Mouse (Mus musculus): Measurements from ENCODE around the gene BC049352. TPM values are rescaled to one million over a fixed set of nuclear protein-coding genes. Genes with fewer than 3 reads are reported as not detected.

BC049352 gene
- polyA plus RNA-seq, 1 experiment from 2014 or later = 0.15 TPM

DNA sequence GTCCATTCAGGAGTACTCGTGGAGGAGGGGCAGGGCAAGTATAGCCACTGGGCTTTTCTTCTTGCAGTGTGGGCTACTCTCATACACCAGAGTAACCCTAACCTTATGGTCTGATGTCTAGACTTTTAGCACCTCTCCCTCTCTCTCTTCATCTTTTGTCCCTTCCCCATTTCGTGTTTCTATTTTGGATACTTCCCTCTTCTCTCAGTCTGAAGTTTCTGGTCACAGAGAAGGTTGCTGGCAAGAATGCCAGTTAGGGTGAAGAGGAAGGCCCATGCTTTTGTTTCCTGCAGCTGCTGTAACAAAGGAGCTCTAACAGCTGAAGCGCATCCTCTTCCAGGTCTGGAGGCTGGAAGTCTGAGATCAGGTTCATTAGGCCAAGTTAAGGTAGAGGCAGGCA is 99.1 kb downstream of the BC049352 start:
- Histone ChIP-seq H3K9ac (no peak overlapping the region), H3K9me3 (no peaks in the 10 kb centered on the region), H3K4me1 (no peaks in the 10 kb centered on the region), H3K27me3 (no peaks in the 10 kb centered on the region), H3K4me2 (no peak overlapping the region), H3K4me3 (no peak overlapping the region), H3K36me3 (no peaks in the 10 kb centered on the region), H3K27ac (no peak overlapping the region)
- 81% methylated on average over 3 of the region's 3 CpGs for WGBS
- ATAC-seq (ENCODE audit: insufficient number of reproducible peaks, low FRiP score, low TSS enrichment, low read depth) = no peak

DNA sequence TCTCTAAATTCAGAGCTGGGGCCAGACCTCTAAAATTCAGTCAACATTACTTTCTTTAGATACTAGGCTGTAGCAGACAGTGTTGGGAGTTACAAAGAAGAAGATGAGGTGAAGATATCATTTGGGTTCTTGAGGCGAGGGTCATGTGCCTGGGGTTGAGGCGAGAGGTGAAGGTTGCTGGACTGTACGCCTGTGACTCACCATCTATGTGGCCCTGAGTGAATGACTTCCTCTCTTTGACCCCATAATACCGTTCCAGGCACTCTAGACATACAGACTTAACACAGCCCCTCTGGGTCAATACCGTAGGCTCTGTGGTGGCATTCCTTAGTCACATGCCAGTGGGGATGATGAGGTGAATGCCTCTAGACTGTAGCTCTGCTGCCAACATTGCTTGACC is 100.7 kb downstream of the BC049352 start:
- no peaks in the 10 kb centered on the region for H3K36me3 ChIP-seq
- H3K27me3 ChIP-seq = no peaks in the 10 kb centered on the region
- 80% methylated on average over 5 of the region's 5 CpGs for WGBS
- no peak overlapping the region for H3K27ac ChIP-seq
- no peaks in the 10 kb centered on the region for H3K9me3 ChIP-seq
- ATAC-seq (ENCODE audit: insufficient number of reproducible peaks, low FRiP score, low TSS enrichment, low read depth) = no peak
- no peaks in the 10 kb centered on the region for H3K4me1 ChIP-seq
- no peak overlapping the region for H3K4me3 ChIP-seq
- H3K9ac ChIP-seq = no peak overlapping the region
- H3K4me2 ChIP-seq = no peak overlapping the region

DNA sequence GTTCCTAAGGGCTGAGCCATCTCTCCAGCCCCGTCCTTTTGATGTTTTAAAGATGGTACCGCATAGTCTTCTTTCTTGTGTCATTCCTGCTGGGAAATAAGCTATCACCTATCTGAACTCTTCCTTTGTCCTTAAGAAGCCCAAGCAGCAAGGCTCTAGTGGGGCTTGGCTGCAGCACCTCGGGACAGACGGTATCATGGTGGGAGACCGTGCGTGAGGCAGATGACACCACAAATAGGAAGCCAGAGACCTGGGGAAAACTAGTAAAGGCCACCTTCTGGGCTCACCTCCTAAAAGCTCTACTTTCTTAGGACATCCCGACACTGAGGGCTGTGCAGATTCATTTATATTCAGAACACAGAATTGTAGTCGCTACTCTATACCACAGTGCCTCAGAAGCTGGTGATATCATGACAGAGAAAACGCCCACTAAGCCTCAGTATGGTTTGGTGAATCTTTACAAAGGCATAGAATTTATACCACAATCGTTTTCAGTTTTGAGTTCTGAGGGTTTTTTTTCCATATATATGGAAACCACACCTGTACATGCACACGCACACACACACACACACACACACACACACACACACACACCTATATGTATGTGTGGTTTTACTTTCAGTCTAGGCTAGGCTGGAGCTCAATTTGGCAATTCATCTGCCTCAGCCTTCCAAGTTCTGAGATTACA is 109.8 kb downstream of the BC049352 start:
- no peak for ATAC-seq (ENCODE audit: insufficient number of reproducible peaks, low FRiP score, low TSS enrichment, low read depth)
- H3K9me3 ChIP-seq = no peaks in the 10 kb centered on the region
- 85% methylated on average over 11 of the region's 11 CpGs for WGBS

DNA sequence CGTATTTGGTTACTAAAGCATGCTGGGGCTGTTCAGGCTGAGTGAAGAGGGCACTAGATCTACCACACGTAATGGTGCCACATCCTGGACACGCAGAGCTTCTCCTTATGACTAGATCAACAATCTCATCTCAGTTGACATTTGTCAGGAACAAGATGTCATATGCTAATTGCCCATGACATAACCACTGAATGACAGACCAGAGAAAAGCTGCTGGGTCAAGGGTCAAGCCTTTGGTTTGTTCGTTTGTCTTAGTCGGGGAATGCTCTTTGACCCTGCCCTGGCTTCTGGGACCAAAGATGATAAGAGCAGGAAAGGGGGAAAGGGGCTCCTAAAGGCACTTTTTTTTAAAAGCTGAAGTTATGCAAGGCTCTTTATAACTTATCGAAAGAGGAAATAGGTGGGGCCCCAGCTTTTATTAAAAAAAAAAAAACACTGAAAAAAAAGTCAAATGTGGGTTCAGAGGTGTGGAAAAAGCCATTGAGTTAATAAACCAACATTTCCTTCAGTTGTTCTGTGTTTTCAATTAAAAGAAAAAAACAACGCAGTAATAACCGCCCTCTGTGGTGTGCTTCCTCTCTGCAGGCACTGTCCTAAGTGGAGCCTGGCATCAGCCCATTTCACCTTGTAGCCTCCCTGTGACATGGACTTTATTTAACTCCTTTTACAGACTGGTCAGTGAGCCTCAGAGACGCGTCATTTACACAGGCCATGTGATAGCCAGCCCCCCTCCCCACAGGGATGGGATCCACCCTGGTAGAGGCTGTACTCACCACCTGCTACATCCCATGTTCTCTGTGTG is 112.6 kb downstream of the BC049352 start:
- Histone ChIP-seq H3K4me2 (no peak overlapping the region), H3K27ac (no peak overlapping the region), H3K4me3 (no peak overlapping the region), H3K27me3 (no peaks in the 10 kb centered on the region), H3K4me1 (no peaks in the 10 kb centered on the region), H3K9me3 (no peaks in the 10 kb centered on the region), H3K9ac (no peak overlapping the region), H3K36me3 (no peaks in the 10 kb centered on the region)
- 44% methylated on average over 10 of the region's 10 CpGs for WGBS
- no peak for ATAC-seq (ENCODE audit: insufficient number of reproducible peaks, low FRiP score, low TSS enrichment, low read depth)

More for the DNA sequence above, 109.8 kb downstream of the BC049352 start:
- Histone ChIP-seq H3K27ac (no peak overlapping the region), H3K9ac (no peak overlapping the region), H3K4me2 (no peak overlapping the region), H3K36me3 (no peaks in the 10 kb centered on the region), H3K27me3 (no peaks in the 10 kb centered on the region), H3K4me3 (no peak overlapping the region), H3K4me1 (no peaks in the 10 kb centered on the region)

- WGBS = 72% methylated on average over 11 of the region's 11 CpGs
- H3K4me1 ChIP-seq = peaks cover 11% of the 10 kb centered on the region; the same call in 1 of the 2 replicates
- ATAC-seq (ENCODE audit: insufficient number of reproducible peaks, low FRiP score, low TSS enrichment, low read depth) = no peak
- no peak overlapping the region for H3K4me3 ChIP-seq
- H3K4me2 ChIP-seq = no peak overlapping the region
- H3K9me3 ChIP-seq = no peaks in the 10 kb centered on the region
- H3K27me3 ChIP-seq = no peaks in the 10 kb centered on the region
- H3K36me3 ChIP-seq = no peaks in the 10 kb centered on the region
- no peak overlapping the region for H3K27ac ChIP-seq
- no peak overlapping the region for H3K9ac ChIP-seq
Measured at GRCm38 (mm10) chr9:45299231-45300006, 117.6 kb downstream of the BC049352 start.

Small RNA genes within 50 kb of the gene (microRNA-seq; reads per million reads assigned to microRNA genes)
- not detected for gene Mir7086

Other genes starting within 250 kb of the BC049352 start
- 23.9 and 24.8 TPM in 2 replicates for gene Ube4a, start 216.4 kb upstream of the BC049352 start, polyA plus RNA-seq (2015; fragmentation: Nextera tagmentation; extraction: Ambion mirVana)
- 0.51 and 0.76 TPM in 2 replicates for gene Cd3g, start 201.6 kb upstream of the BC049352 start, polyA plus RNA-seq (2015; fragmentation: Nextera tagmentation; extraction: Ambion mirVana)
- gene Cd3d, start 200.2 kb upstream of the BC049352 start, polyA plus RNA-seq (2015; fragmentation: Nextera tagmentation; extraction: Ambion mirVana) = 0.28 TPM in 1 of 2 replicates, not detected in the other
- 0.38 and 0.45 TPM in 2 replicates for gene Cd3e, start 172.4 kb upstream of the BC049352 start, polyA plus RNA-seq (2015; fragmentation: Nextera tagmentation; extraction: Ambion mirVana)
- 41.0 and 46.0 TPM in 2 replicates for gene Mpzl2, start 142.2 kb upstream of the BC049352 start, polyA plus RNA-seq (2015; fragmentation: Nextera tagmentation; extraction: Ambion mirVana)
- gene Mpzl3, start 126.8 kb upstream of the BC049352 start, polyA plus RNA-seq (2015; fragmentation: Nextera tagmentation; extraction: Ambion mirVana) = 13.9 and 16.3 TPM in 2 replicates
- 0.37 and 0.63 TPM in 2 replicates for gene Jaml, start 102.8 kb upstream of the BC049352 start, polyA plus RNA-seq (2015; fragmentation: Nextera tagmentation; extraction: Ambion mirVana)
- 4.6 and 4.9 TPM in 2 replicates for gene Scn2b, start 64.2 kb upstream of the BC049352 start, polyA plus RNA-seq (2015; fragmentation: Nextera tagmentation; extraction: Ambion mirVana)
- 0.46 and 0.86 TPM in 2 replicates for gene Scn4b, start 43.6 kb upstream of the BC049352 start, polyA plus RNA-seq (2015; fragmentation: Nextera tagmentation; extraction: Ambion mirVana)
- 22.6 and 23.2 TPM in 2 replicates for gene Tmprss4, start 22.1 kb downstream of the BC049352 start, polyA plus RNA-seq (2015; fragmentation: Nextera tagmentation; extraction: Ambion mirVana)
- gene Il10ra, start 87.1 kb downstream of the BC049352 start, polyA plus RNA-seq (2015; fragmentation: Nextera tagmentation; extraction: Ambion mirVana) = 1.3 and 1.4 TPM in 2 replicates
- 14.6 and 14.7 TPM in 2 replicates for gene Tmprss13, start 137.1 kb downstream of the BC049352 start, polyA plus RNA-seq (2015; fragmentation: Nextera tagmentation; extraction: Ambion mirVana)
- 120 and 122 TPM in 2 replicates for gene Fxyd6, start 188.2 kb downstream of the BC049352 start, polyA plus RNA-seq (2015; fragmentation: Nextera tagmentation; extraction: Ambion mirVana)
- gene Fxyd2, start 217.7 kb downstream of the BC049352 start, polyA plus RNA-seq (2015; fragmentation: Nextera tagmentation; extraction: Ambion mirVana) = 3.0 and 4.7 TPM in 2 replicates
- 0.23 and 0.31 TPM in 2 replicates for gene Dscaml1, start 244.6 kb downstream of the BC049352 start, polyA plus RNA-seq (2015; fragmentation: Nextera tagmentation; extraction: Ambion mirVana)

Data from limb, embryonic 15.5 days (tissue).